Mouse (Mus musculus) embryonic stem cell, embryonic (primary cell): ENCODE results near the gene Ppp2r5a.

Experiments
- CTCF ChIA-PET, 4 experiments: fragments of 300-600 bp in 2 of 4; fragments of 350-600 bp in 2 of 4; sonication (Branson Sonifier 250); formaldehyde crosslinking; loops; one replicate each; lab custom pipeline; 2022; ENCODE audit warnings: inconsistent platforms in 2 of 4; lab: Charles Lee
- POLR2A ChIA-PET, 4 experiments: fragments of 300-600 bp in 2 of 4; fragments of 350-600 bp in 2 of 4; sonication (Branson Sonifier 250); formaldehyde crosslinking; loops; one replicate each; lab custom pipeline; 2022; ENCODE audit warnings: antibody characterized with exemption in 4 of 4, inconsistent platforms in 1 of 4; lab: Charles Lee

Gene Ppp2r5a

GRCm38 (mm10) chr1:191364477-191364876 is 38.6 kb downstream of the Ppp2r5a start:
- ChIA-PET POLR2A (interaction anchor here in 3 of 4 experiments (0.6 to 2.6 kb wide), 18 partner anchors 9 to 512 kb away, joined by 3 to 16 read pairs (median 3); partner anchors contain the start of genes Dtl (in 1 of the 3) and Ints7 (in 1 of the 3)), CTCF (interaction anchor here (0.6 to 1.5 kb wide), 35 partner anchors 9 to 681 kb away, joined by 3 to 14 read pairs (median 3); partner anchors contain the start of genes Nek2 (in 1 of the 4), Nenf (in 1 of the 4) and Slc30a1 (in 1 of the 4))

DNA sequence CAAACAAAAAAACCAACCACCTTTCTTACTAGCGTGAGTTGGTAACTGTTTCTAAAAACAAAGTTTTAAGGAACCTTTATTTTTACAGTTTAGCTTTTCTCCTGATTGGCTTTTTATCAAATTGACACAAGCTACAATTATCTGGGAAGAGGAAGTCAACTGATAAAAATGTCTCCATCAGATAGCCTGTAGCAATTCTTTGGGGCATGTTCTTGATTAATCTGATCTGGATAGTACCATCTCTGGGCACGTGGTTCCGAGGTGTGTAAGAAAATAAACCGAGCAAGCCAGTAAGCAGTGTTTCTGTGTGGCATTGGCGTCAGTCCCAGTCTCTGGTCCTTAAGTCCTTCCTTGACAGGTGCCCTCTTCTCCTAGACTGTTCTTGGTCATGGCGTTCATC is 40.7 kb downstream of the Ppp2r5a start:
- ChIA-PET POLR2A (interaction anchor here in 1 of 4 experiments (0.6 kb wide), 1 partner anchor 30 kb away, joined by 3 read pairs; no protein-coding TSS in a partner anchor), CTCF (no interaction called here)

- ChIA-PET POLR2A (interaction anchor here in 2 of 4 experiments (1.4 to 2.1 kb wide), 3 partner anchors 17 to 38 kb away, joined by 4 to 6 read pairs (median 5); no protein-coding TSS in a partner anchor), CTCF (interaction anchor here in 1 of 4 experiments (1.1 kb wide), 1 partner anchor 13 kb away, joined by 3 read pairs; no protein-coding TSS in a partner anchor)
These were observed 43.6 kb downstream of the Ppp2r5a start for GRCm38 (mm10) chr1:191359478-191359877.

DNA sequence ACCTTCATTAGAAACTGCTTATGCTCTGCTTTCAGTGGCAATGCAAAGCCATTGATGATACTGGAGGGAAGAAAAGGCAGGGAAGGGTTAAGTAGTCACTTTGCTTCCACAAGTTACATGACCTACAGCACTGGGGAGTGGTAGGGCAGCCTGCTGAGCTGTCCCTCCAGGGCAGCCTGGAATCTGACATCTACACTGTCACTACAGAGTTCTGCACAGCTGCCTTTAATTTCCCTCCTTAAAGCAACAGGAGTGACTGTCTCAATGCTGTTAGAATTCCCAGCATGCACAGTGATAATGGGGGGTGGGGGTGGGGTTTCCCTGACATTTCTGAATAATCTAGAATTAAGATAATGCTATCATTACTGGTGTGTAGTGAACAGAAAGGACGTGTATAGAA is 46.1 kb downstream of the Ppp2r5a start:
- ChIA-PET CTCF (no interaction called here), POLR2A (interaction anchor here in 1 of 4 experiments (1.4 kb wide), 1 partner anchor 9 kb away, joined by 3 read pairs; no protein-coding TSS in a partner anchor)

GRCm38 (mm10) chr1:191353836-191354235 is 49.2 kb downstream of the Ppp2r5a start:
- ChIA-PET POLR2A (interaction anchor here (0.6 to 1.9 kb wide), 8 partner anchors 7 to 644 kb away, joined by 3 to 8 read pairs (median 4); partner anchors contain the start of gene Tmem206 (in 1 of the 4)), CTCF (interaction anchor here in 3 of 4 experiments (0.5 to 3.1 kb wide), 7 partner anchors 10 to 464 kb away, joined by 3 to 14 read pairs (median 4); no protein-coding TSS in a partner anchor)

- ChIA-PET POLR2A (interaction anchor here in 3 of 4 experiments (0.6 to 2.2 kb wide), 13 partner anchors 9 to 645 kb away, joined by 3 to 8 read pairs (median 4); partner anchors contain the start of genes Dtl (in 1 of the 3) and Ints7 (in 1 of the 3)), CTCF (interaction anchor here (0.7 to 3.1 kb wide), 13 partner anchors 9 to 468 kb away, joined by 3 to 14 read pairs (median 4); no protein-coding TSS in a partner anchor)
These were observed 50.1 kb downstream of the Ppp2r5a start for GRCm38 (mm10) chr1:191352786-191353488.

- CTCF ChIA-PET: interaction anchor here in 1 of 4 experiments (1.3 kb wide), 1 partner anchor 14 kb away, joined by 3 read pairs; no protein-coding TSS in a partner anchor
- POLR2A ChIA-PET: interaction anchor here in 1 of 4 experiments (1.2 to 1.4 kb wide), 2 partner anchors 40 to 47 kb away, joined by 3 to 4 read pairs; no protein-coding TSS in a partner anchor
These were observed 52.7 kb downstream of the Ppp2r5a start for GRCm38 (mm10) chr1:191350355-191350754.

- POLR2A ChIA-PET: interaction anchor here in 1 of 4 experiments (1.1 to 1.4 kb wide), 2 partner anchors 40 to 48 kb away, joined by 3 to 4 read pairs; no protein-coding TSS in a partner anchor
- CTCF ChIA-PET: interaction anchor here in 2 of 4 experiments (1.3 kb wide), 2 partner anchors 15 kb away, joined by 3 read pairs; no protein-coding TSS in a partner anchor
These were observed 53.5 kb downstream of the Ppp2r5a start for GRCm38 (mm10) chr1:191349486-191350037.

DNA sequence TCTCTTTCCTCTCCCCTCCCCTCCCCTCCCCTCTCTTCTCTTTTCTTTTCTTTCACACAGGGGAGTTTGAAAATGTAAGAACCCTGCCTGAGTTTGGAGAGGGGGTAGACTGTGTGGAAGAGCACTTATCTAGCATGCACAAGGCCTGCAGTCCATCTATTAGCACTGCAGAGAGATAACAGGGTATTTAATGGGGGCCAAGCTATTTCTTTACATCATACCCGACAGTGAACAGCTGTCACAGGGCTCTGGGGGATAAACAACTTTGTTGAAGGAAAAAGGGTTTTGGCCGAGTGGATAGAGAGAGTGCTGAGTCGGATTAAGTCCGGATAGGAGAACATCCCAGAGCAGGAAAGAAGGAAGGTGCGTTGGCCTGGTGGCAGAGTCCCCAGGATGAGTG is 54.1 kb downstream of the Ppp2r5a start:
- CTCF ChIA-PET: interaction anchor here in 2 of 4 experiments (1.3 kb wide), 2 partner anchors 16 kb away, joined by 3 read pairs; no protein-coding TSS in a partner anchor
- POLR2A ChIA-PET: interaction anchor here in 2 of 4 experiments (1.0 to 1.4 kb wide), 3 partner anchors 41 to 49 kb away, joined by 3 to 4 read pairs (median 3); no protein-coding TSS in a partner anchor

- ChIA-PET POLR2A (interaction anchor here in 3 of 4 experiments (0.7 to 1.1 kb wide), 4 partner anchors 9 to 239 kb away, joined by 3 to 11 read pairs (median 4); no protein-coding TSS in a partner anchor), CTCF (no interaction called here)
These were observed 54.5 kb downstream of the Ppp2r5a start for GRCm38 (mm10) chr1:191348592-191348991.

GRCm38 (mm10) chr1:191347602-191348001 is 55.5 kb downstream of the Ppp2r5a start:
- ChIA-PET CTCF (no interaction called here), POLR2A (interaction anchor here in 1 of 4 experiments (1.0 kb wide), 1 partner anchor 10 kb away, joined by 3 read pairs; no protein-coding TSS in a partner anchor)

DNA sequence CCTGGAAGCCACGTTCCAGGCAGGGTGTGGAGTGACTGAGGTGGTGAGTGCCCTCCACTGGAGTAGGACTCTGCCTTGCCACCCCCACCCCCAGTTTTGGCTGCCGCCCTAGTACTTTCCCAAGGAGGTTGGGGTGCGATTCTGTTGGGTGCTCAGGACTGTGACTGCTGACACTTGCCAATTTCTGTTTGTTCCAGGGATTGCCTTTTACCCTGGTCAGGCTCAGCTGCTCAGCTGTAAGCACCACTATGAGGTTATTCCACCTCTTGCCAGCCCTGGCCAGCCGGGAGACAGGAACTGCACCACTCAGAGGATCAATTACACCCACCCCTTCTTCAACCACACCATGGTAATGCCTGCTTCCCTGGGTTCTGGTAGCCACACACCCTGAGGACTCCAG is 62.5 kb downstream of the Ppp2r5a start:
- ChIA-PET POLR2A (no interaction called here), CTCF (no interaction called here)

GRCm38 (mm10) chr1:191339876-191340275 is 63.2 kb downstream of the Ppp2r5a start:
- ChIA-PET CTCF (no interaction called here), POLR2A (interaction anchor here in 1 of 4 experiments (1.1 kb wide), 1 partner anchor 56 kb away, joined by 3 read pairs; no protein-coding TSS in a partner anchor)

- POLR2A ChIA-PET: interaction anchor here in 2 of 4 experiments (0.6 to 1.6 kb wide), 6 partner anchors 9 to 63 kb away, joined by 3 to 7 read pairs (median 4); partner anchors contain the start of gene Tmem206 (in 1 of the 2)
These were observed 68.6 kb downstream of the Ppp2r5a start for GRCm38 (mm10) chr1:191334500-191334899.

GRCm38 (mm10) chr1:191330356-191330755 is 72.7 kb downstream of the Ppp2r5a start:
- CTCF ChIA-PET: interaction anchor here in 1 of 4 experiments (1.0 kb wide), 1 partner anchor 18 kb away, joined by 3 read pairs; no protein-coding TSS in a partner anchor
- POLR2A ChIA-PET: interaction anchor here in 1 of 4 experiments (1.0 kb wide), 1 partner anchor 67 kb away, joined by 4 read pairs; no protein-coding TSS in a partner anchor

More at GRCm38 (mm10) chr1:191334500-191334899, 68.6 kb downstream of the Ppp2r5a start:
- CTCF ChIA-PET: interaction anchor here in 2 of 4 experiments (1.0 to 2.5 kb wide), 2 partner anchors 22 to 27 kb away, joined by 3 to 5 read pairs; no protein-coding TSS in a partner anchor

DNA sequence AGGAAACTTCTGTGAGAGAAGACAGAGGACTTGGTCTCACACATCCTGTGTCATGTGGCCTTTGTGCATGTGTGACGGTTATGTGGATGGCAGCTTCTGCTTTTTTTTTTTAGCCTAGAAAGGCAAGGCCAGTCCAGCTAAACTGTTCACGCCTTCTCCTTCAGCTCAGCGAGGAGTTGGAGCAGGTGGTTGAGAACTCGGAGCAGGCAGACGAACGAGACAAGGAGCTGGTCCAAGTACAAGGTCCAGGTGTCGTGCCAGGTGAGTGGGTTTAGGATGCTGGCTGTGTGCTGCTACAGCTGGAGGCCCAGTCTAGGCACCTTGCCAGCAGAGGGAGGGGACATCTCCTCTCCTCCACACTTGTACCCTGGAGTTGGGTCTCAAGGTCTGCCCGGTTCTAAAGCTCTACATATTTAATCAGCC is 75.0 kb downstream of the Ppp2r5a start:
- CTCF ChIA-PET: interaction anchor here in 1 of 4 experiments (1.4 kb wide), 1 partner anchor 16 kb away, joined by 4 read pairs; no protein-coding TSS in a partner anchor
- POLR2A ChIA-PET: interaction anchor here in 3 of 4 experiments (0.5 to 3.3 kb wide), 6 partner anchors 11 to 248 kb away, joined by 3 to 21 read pairs (median 4); partner anchors contain the start of genes Dtl (in 2 of the 3) and Ints7 (in 2 of the 3)

- POLR2A ChIA-PET: interaction anchor here in 2 of 4 experiments (1.0 to 3.3 kb wide), 4 partner anchors 38 to 248 kb away, joined by 3 to 21 read pairs (median 6); partner anchors contain the start of genes Dtl (in 1 of the 2) and Ints7 (in 1 of the 2)
- CTCF ChIA-PET: interaction anchor here (1.2 to 2.2 kb wide), 4 partner anchors 10 to 64 kb away, joined by 3 to 11 read pairs (median 4); partner anchors contain the start of gene Nenf (in 1 of the 4)
These were observed 75.8 kb downstream of the Ppp2r5a start for GRCm38 (mm10) chr1:191327258-191327657.
